Mouse (Mus musculus) subcutaneous adipose tissue, adult 2 months (tissue): ENCODE measurements around the gene Otud7b. TPM values are rescaled to one million over a fixed set of nuclear protein-coding genes. Genes with fewer than 3 reads are reported as not detected.

Experiments
- polyA plus RNA-seq: library from polyadenylated mRNA; depleted of rRNA; stranded (reverse); fragments of >200 nt; gene quantifications from 2 replicates; pipeline ENCODE4 v1.2.3, GENCODE M21; 2012; ENCODE audit warnings: low replicate concordance; rRNA removed

The Otud7b gene
- polyA plus RNA-seq = 9.3 and 15.2 TPM in 2 replicates

GRCm38 (mm10) chr3:96104261-96105065 is at the start of gene Otud7b:
TSS of gene Otud7b (plus strand) at chr3:96104527.

GRCm38 (mm10) chr3:96058231-96058896 is 46.0 kb upstream of the Otud7b start, which contains the start of gene Vps45:
TSS of gene Vps45 (minus strand) at chr3:96058466.

GRCm38 (mm10) chr3:96161869-96162840 is 57.8 kb downstream of the Otud7b start, which contains the start of gene Mtmr11:
TSS of gene Mtmr11 (plus strand) at chr3:96162004.

GRCm38 (mm10) chr3:96172197-96173178 is 68.2 kb downstream of the Otud7b start, which contains the start of gene Sf3b4:
TSS of gene Sf3b4 (plus strand) at chr3:96172332.

DNA sequence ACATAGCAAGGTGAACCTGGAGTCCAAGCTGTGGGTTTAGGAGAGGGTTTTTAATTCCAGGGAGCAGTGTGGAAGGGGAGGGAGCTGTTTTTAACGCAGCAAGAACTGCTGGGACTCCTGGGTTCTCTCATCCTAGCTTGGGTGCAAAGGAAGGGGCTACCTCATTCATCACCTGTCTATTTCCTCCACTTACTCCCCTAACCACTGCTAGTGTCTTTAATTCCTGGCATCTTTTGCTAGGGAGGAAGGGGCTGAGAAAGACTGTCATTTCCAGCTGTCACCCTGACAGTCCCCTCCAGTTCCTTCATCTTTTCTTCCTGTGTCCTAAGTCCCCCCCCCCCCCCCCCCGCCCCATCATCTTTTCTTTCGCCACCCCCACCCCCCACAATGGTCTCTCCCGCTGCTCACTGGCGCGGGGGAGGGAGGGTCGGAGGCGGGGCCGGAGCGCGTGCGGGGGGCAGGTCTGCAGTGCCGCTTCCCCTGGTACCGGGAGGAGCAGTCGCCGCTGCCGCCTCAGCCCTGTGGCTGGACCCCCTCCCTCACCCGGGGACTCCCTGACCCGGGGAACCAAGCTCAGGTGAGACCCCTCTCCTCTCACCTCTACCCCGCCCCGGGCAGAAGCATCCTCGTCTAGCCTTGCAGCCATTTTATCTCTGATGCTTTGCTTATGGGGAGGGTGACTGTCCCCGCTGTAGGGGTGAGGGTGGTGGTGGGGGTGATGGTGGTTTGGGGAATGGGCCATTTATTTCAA is 76.6 kb downstream of the Otud7b start, which contains the start of gene Sv2a:
Sv2a (plus strand) TSS at position 425 of the 751 bp plus-strand sequence.

Other genes with a start within 250 kb of the Otud7b start
- gene Prpf3, start 248.6 kb upstream of the Otud7b start, polyA plus RNA-seq = 11.2 and 18.3 TPM in 2 replicates
- 99.3 and 137 TPM in 2 replicates for gene Mrps21, start 233.0 kb upstream of the Otud7b start, polyA plus RNA-seq
- 3.8 and 5.0 TPM in 2 replicates for gene Ciart, start 222.3 kb upstream of the Otud7b start, polyA plus RNA-seq
- 14.4 and 27.4 TPM in 2 replicates for gene BC028528, start 212.5 kb upstream of the Otud7b start, polyA plus RNA-seq
- gene Aph1a, start 210.6 kb upstream of the Otud7b start, polyA plus RNA-seq = 111 and 138 TPM in 2 replicates
- 0.75 and 2.7 TPM in 2 replicates for gene Car14, start 199.8 kb upstream of the Otud7b start, polyA plus RNA-seq
- gene Anp32e, start 175.3 kb upstream of the Otud7b start, polyA plus RNA-seq = 9.5 and 23.5 TPM in 2 replicates
- gene Plekho1, start 108.5 kb upstream of the Otud7b start, polyA plus RNA-seq = 62.6 and 132 TPM in 2 replicates
- 6.9 and 8.3 TPM in 2 replicates for gene Vps45, start 46.1 kb upstream of the Otud7b start, polyA plus RNA-seq
- 21.6 and 30.8 TPM in 2 replicates for gene Mtmr11, start 57.5 kb downstream of the Otud7b start, polyA plus RNA-seq
- gene Sf3b4, start 67.8 kb downstream of the Otud7b start, polyA plus RNA-seq = 42.2 and 80.9 TPM in 2 replicates
- 1.5 and 9.7 TPM in 2 replicates for gene Sv2a, start 76.6 kb downstream of the Otud7b start, polyA plus RNA-seq
- gene Bola1, start 115.2 kb downstream of the Otud7b start, polyA plus RNA-seq = 55.8 and 58.3 TPM in 2 replicates
- 3.5 TPM in 1 of 2 replicates, not detected in the other for gene Hist2h2ab, start 115.3 kb downstream of the Otud7b start, polyA plus RNA-seq
- gene Hist2h2ac, start 116.4 kb downstream of the Otud7b start, polyA plus RNA-seq = 1.6 and 9.3 TPM in 2 replicates
- gene Hist2h2be, start 116.6 kb downstream of the Otud7b start, polyA plus RNA-seq = 4.4 and 6.0 TPM in 2 replicates
- gene Hist2h3c2, start 134.6 kb downstream of the Otud7b start, polyA plus RNA-seq = 33.9 and 43.2 TPM in 2 replicates
- 97.9 and 418 TPM in 2 replicates for gene Hist2h2aa2, start 135.7 kb downstream of the Otud7b start, polyA plus RNA-seq
- 300 and 841 TPM in 2 replicates for gene Hist2h2aa1, start 141.0 kb downstream of the Otud7b start, polyA plus RNA-seq
- not detected in 2 replicates for gene Hist2h3c1, start 142.2 kb downstream of the Otud7b start, polyA plus RNA-seq
- 1.4 and 5.8 TPM in 2 replicates for gene Hist2h4, start 158.8 kb downstream of the Otud7b start, polyA plus RNA-seq
- gene Hist2h3b, start 164.1 kb downstream of the Otud7b start, polyA plus RNA-seq = 7.6 and 40.3 TPM in 2 replicates
- 0.57 and 1.7 TPM in 2 replicates for gene Hist2h2bb, start 165.2 kb downstream of the Otud7b start, polyA plus RNA-seq
- gene Fcgr1, start 189.4 kb downstream of the Otud7b start, polyA plus RNA-seq = 3.7 and 10.2 TPM in 2 replicates